Mouse (Mus musculus): Measurements from ENCODE around the gene Hsd17b13.

DNA sequence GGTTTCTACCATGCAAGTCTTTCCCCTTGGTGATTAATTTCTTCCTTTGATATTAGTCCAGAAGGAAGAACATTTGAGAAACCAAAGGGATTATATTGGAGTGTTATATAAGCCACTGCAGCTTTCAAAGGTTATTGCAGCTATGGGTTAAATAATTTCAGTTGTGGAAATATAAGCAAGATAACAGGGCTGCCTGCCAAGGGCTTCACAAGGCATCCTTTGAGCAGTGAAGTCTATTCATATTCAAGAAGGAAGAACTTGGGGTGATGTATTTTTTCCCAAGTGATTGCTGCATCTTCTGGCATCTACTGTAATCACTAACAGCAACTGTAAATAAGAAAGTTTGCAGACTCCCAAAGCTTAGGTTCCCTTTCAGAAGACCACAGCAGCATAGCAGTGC is 34.2 kb upstream of the Hsd17b13 start:
- TF ChIP-seq POLR2A (IDR thresholded peaks at IDR 0.05; ENCODE audit: low read depth, low read length): no peak
- no peak for TF ChIP-seq CTCF (IDR thresholded peaks at IDR 0.05; ENCODE audit: extremely low read depth, insufficient read depth, insufficient read length, insufficient replicate concordance)
